Mouse (Mus musculus) brain, adult 10 weeks (tissue): ENCODE measurements around the gene Hspa5. TPM values are rescaled to one million over a fixed set of nuclear protein-coding genes. Genes with fewer than 3 reads are reported as not detected.

Experiments
- polyA plus RNA-seq: library from polyadenylated mRNA; stranded (reverse); fragments of 350-450 nt; fragmentation: Illumina TruSeq; extraction: RNeasy Lipid Tissue Mini Kit (QIAGEN cat#74804); gene quantifications from one replicate; pipeline ENCODE4 v1.2.3, GENCODE M21; 2015; ENCODE audit warnings: low read depth, low replicate concordance

Gene Hspa5
- polyA plus RNA-seq = 380 TPM

GRCm38 (mm10) chr2:34771368-34772226 is at the start of gene Hspa5:
Gene Hspa5 (plus strand): TSS chr2:34771970.

GRCm38 (mm10) chr2:34754551-34755358 is 17.0 kb upstream of the Hspa5 start, which contains the start of gene Gapvd1:
Gene Gapvd1 (minus strand): TSS chr2:34755232.

GRCm38 (mm10) chr2:34799357-34800256 is 27.8 kb downstream of the Hspa5 start, which contains the start of gene Rabepk:
Gene Rabepk (minus strand): TSS chr2:34799912.

GRCm38 (mm10) chr2:34825827-34826459 is 54.2 kb downstream of the Hspa5 start, which contains the start of gene Fbxw2:
Gene Fbxw2 (minus strand): TSS chr2:34826311.

Other genes starting within 250 kb of the Hspa5 start
- 60.6 TPM for gene Gapvd1, start 16.7 kb upstream of the Hspa5 start, polyA plus RNA-seq
- gene Rabepk, start 27.9 kb downstream of the Hspa5 start, polyA plus RNA-seq = 45.4 TPM
- gene Fbxw2, start 54.3 kb downstream of the Hspa5 start, polyA plus RNA-seq = 105 TPM
- not detected for gene Gm34653, start 61.0 kb downstream of the Hspa5 start, polyA plus RNA-seq
- 1.2 TPM for gene Cutal, start 102.4 kb downstream of the Hspa5 start, polyA plus RNA-seq
- 40.4 TPM for gene Psmd5, start 103.0 kb downstream of the Hspa5 start, polyA plus RNA-seq
- 0.76 TPM for gene Phf19, start 142.1 kb downstream of the Hspa5 start, polyA plus RNA-seq
- gene Traf1, start 189.8 kb downstream of the Hspa5 start, polyA plus RNA-seq = 2.7 TPM